Comparison of ENCODE assay signal across 27 mouse cellular contexts in the genomic region with DNA sequence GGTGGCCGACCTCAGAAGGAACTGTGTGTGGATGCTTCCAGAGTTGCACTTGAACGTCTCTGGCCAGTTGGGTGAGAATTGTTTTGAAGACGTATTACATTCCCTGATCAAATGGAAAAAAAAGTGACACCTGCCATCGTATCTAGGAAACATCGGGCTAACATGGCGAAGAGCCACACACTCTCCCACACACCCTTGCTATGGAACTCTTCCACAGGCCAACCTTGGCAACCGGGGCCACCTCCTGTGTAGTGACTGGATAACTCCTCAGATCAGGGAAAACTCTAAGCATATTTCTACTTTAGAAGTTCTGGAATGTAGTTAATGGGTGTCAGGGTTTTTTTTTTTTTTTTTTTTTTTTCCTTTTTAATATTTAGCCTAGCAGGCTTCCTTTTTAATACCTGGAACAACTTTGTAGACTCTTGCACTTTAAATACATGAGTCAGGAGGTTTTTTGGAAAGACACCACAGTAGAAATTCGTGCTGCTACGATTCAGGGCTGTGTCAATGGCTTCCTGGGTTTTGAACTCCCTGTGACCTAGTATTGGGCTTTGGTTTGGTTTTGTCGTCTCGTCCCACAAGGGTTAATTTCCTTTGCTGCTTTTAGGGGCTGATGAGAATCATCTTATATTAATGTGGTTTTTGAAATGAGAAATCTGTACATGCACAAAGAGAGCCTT.
DNase-seq lines count a peak whose midpoint lies in the region; ATAC-seq lines count a peak whose summit lies in the region.
"Had no signal": no experiment of that assay in that cellular context is flagged by ENCODE, and none has a peak within 500 bp of the region (broad histone marks: within the 10 kb centered on the region; RNA-seq: fewer than 3 reads in every experiment).

No protein-coding gene starts in this region.

- WGBS in kidney, embryonic 15.5 days, result 84% methylated on average over 11 of the region's 11 CpGs
- 89% methylated on average over 11 of the region's 11 CpGs for WGBS in forebrain, embryonic 10.5 days

- no peaks in the 10 kb centered on the region for H3K9me3 ChIP-seq in kidney, embryonic 15.5 days (replicated peaks)
- H3K9me3 ChIP-seq in forebrain, embryonic 10.5 days, result no peaks in the 10 kb centered on the region
- H3K9me3 ChIP-seq: embryonic facial prominence, embryonic 13.5 days; forebrain, embryonic 13.5 days; heart, embryonic 10.5 days; limb, embryonic 13.5 days; midbrain, embryonic 12.5 days; neural tube, embryonic 15.5 days had no signal

- H3K27me3 ChIP-seq in kidney, embryonic 15.5 days, result no peaks in the 10 kb centered on the region
- no peaks in the 10 kb centered on the region for H3K27me3 ChIP-seq in forebrain, embryonic 10.5 days (ENCODE audit: poor library complexity, severe bottlenecking)
- H3K27me3 ChIP-seq: embryonic facial prominence, embryonic 13.5 days; forebrain, embryonic 13.5 days; limb, embryonic 13.5 days; midbrain, embryonic 12.5 days; neural tube, embryonic 15.5 days had no signal

- no peaks in the 10 kb centered on the region for H3K4me1 ChIP-seq in kidney, embryonic 15.5 days
- H3K4me1 ChIP-seq in forebrain, embryonic 10.5 days, result no peaks in the 10 kb centered on the region
- H3K4me1 ChIP-seq: forebrain, embryonic 13.5 days; limb, embryonic 13.5 days; midbrain, embryonic 12.5 days; neural tube, embryonic 15.5 days had no signal

- no peak overlapping the region for H3K9ac ChIP-seq in kidney, embryonic 15.5 days
- H3K9ac ChIP-seq: embryonic facial prominence, embryonic 13.5 days; forebrain, embryonic 13.5 days; hindbrain, embryonic 14.5 days; limb, embryonic 13.5 days; liver, embryonic 14.5 days; lung, embryonic 14.5 days; midbrain, embryonic 12.5 days; neural tube, embryonic 15.5 days had no signal

- peak; percentile 83 for DNase-seq in kidney, adult 11 months
- DNase-seq in gastrocnemius, postnatal 14 days, result peak; percentile 26
- DNase-seq in gonadal fat pad, adult 2 months (ENCODE audit: low read depth), result peak; percentile 6
- DNase-seq in kidney, postnatal 25 days, result peak; percentile 72 to 88
- DNase-seq in adrenal gland, postnatal 14 days, result no peak
- no peak for DNase-seq in forebrain, embryonic 10.5 days (ENCODE audit: extremely low spot score, low spot score)
- DNase-seq: adrenal gland, postnatal 25 days; B cell, adult 2 months; cerebellum, adult 11 months; cerebellum, postnatal 36 days; embryo, embryonic 11 days; heart, postnatal 4 days; lung, embryonic 14.5 days; right cerebral cortex, adult 18-20 months; thymus, adult 18-20 months; thymus, postnatal 36 days had no signal

- H3K4me3 ChIP-seq in kidney, embryonic 15.5 days (replicated peaks), result no peak overlapping the region
- no peak overlapping the region for H3K4me3 ChIP-seq in forebrain, embryonic 10.5 days
- H3K4me3 ChIP-seq: embryonic facial prominence, embryonic 13.5 days; erythroblast, embryonic 14.5 days; forebrain, embryonic 13.5 days; heart, embryonic 10.5 days; limb, embryonic 13.5 days; midbrain, embryonic 12.5 days; neural tube, embryonic 15.5 days had no signal

- intact Hi-C loops in gastrocnemius, postnatal 14 days (cut with DNase I; ENCODE audit: low total_unique reads), result no loop called here

- no peak overlapping the region for H3K4me2 ChIP-seq in kidney, embryonic 15.5 days
- H3K4me2 ChIP-seq: embryonic facial prominence, embryonic 13.5 days; forebrain, embryonic 13.5 days; hindbrain, embryonic 14.5 days; limb, embryonic 13.5 days; lung, embryonic 14.5 days; midbrain, embryonic 12.5 days; neural tube, embryonic 15.5 days had no signal

- H3K36me3 ChIP-seq in kidney, embryonic 15.5 days, result no peaks in the 10 kb centered on the region
- H3K36me3 ChIP-seq in forebrain, embryonic 10.5 days (replicated peaks), result no peaks in the 10 kb centered on the region
- H3K36me3 ChIP-seq: embryonic facial prominence, embryonic 13.5 days; heart, embryonic 10.5 days; limb, embryonic 13.5 days; midbrain, embryonic 12.5 days; neural tube, embryonic 15.5 days had no signal

- no peak overlapping the region for H3K27ac ChIP-seq in kidney, embryonic 15.5 days
- no peak overlapping the region for H3K27ac ChIP-seq in forebrain, embryonic 10.5 days
- H3K27ac ChIP-seq: embryonic facial prominence, embryonic 13.5 days; forebrain, embryonic 13.5 days; heart, embryonic 10.5 days; hindbrain, embryonic 14.5 days; limb, embryonic 13.5 days; liver, embryonic 14.5 days; midbrain, embryonic 12.5 days; neural tube, embryonic 15.5 days had no signal

- no peak for ATAC-seq in kidney, embryonic 15.5 days (replicated peaks; ENCODE audit: low FRiP score)
- ATAC-seq: forebrain, embryonic 13.5 days; inflammation-experienced regulatory T-cells, adult 6 months had no signal

Comparison
In these comparisons a context has a peak if more than half of its experiments do, and no peak if none do; other contexts are left out.
1. DNase-seq: peak in kidney, adult 11 months (single experiment), gastrocnemius, postnatal 14 days (single experiment), gonadal fat pad, adult 2 months (single experiment) and kidney, postnatal 25 days (2 of 2); none in adrenal gland, postnatal 14 days (single experiment) and forebrain, embryonic 10.5 days (single experiment).